Mouse (Mus musculus) cerebellum, adult 11 months (tissue): ENCODE results near the gene Retreg1.
"Not testable (repeated sequence)": the region's sequence is repeated elsewhere in the genome, so short reads cannot be mapped to it uniquely, and the experiment has no call there.

Experiments
- DNase-seq: peaks from one replicate; pipeline ENCODE4 v3.0.0; 2022

Gene Retreg1

DNA sequence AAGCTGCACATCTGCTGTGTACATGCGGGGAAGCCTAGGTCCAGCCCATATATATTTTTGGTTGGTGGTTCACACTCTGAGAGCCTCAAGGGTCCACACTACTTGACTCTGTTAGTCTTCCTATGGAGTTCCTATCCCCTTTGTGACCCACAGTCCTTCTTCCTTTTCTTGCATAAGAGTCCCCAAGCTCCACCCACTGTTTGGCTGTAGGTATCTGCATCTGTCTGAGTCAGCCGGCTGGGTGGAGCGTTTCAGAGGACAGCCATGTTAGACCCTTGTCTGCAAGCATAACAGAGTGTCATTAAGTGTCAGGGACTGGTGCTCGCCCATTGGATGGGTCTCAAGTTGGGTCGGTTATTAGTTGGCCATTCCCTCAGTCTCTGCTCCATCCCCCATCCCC lies 107.6 kb downstream of the Retreg1 start:
- DNase-seq, result no peak

DNA sequence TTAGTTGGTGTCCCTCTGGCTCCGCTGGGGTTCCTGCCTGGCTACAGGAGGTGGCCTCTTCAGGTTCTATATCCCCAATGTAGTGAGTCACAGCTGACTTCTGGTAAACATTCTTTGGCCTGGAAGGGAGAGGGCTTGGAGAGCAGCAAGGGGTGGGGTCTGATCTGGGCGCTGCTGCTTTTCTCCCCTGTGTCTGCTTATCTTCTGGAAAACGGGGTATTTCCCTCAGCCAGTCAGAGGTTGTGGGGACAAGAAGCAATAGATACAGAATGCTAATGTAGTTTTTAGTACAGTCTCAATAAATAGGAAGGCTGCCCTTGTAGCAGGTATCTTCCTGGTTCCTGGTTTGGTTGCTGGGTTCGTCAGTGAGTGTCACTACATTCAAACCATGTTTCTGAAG lies 108.1 kb downstream of the Retreg1 start:
- DNase-seq, result no peak

- no peak for DNase-seq
Observed at GRCm38 (mm10) chr15:25956001-25956400, 113.0 kb downstream of the Retreg1 start.

- no peak for DNase-seq
Observed at GRCm38 (mm10) chr15:25956422-25957117, 113.6 kb downstream of the Retreg1 start.

GRCm38 (mm10) chr15:25957651-25958050 lies 114.7 kb downstream of the Retreg1 start:
- DNase-seq, result no peak

DNA sequence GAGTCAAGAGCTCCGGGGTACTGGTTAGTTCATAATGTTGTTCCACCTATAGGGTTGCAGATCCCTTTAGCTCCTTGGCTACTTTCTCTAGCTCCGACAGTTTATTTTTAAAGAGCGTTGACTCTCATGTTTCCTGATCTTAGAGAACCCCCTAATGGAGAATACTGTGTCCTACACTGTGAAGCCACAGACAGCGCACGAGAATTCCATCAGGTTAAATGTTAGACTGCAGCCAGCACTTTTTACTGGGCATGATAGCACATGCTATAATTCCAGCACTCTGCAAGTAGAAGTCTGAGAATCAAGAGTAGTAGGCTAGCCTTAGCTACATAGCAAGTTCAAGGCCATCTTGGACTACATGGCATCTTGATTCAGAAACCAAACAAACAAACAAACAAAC lies 116.4 kb downstream of the Retreg1 start:
- no peak for DNase-seq

- DNase-seq, result no peak
Observed at GRCm38 (mm10) chr15:25960231-25960630, 117.3 kb downstream of the Retreg1 start.

DNA sequence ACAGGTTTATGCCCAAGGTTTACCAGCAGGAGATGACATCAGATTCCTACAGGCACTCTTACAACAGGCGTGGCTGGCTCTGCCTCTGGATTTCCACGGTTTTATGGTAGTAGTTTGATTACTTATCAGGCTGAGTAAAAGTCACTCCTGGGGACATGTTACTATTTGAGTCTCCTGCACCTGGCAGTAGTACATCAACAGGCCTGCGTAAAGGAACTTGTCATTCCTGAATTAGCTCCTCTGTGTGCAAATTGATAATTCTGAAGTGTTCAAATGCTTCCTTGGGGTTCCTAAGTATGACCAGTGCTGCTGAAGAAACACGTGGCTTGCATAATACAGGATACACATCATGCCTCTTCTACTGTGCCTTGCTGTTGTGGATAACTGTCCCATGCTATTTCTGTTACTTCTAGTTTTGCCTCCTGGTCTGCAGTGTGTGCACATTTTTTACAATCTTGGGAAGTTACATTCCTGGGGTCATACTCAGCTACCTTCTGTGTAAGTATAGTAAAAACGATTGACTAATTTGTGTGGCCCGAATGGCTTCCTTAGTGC lies 123.3 kb downstream of the Retreg1 start:
- no peak for DNase-seq

GRCm38 (mm10) chr15:25971596-25971995 lies 128.6 kb downstream of the Retreg1 start:
- DNase-seq, result no peak

- DNase-seq, result no peak
Observed at GRCm38 (mm10) chr15:25972758-25973157, 129.8 kb downstream of the Retreg1 start.

GRCm38 (mm10) chr15:25974352-25974751 lies 131.4 kb downstream of the Retreg1 start:
- DNase-seq, result no peak

DNA sequence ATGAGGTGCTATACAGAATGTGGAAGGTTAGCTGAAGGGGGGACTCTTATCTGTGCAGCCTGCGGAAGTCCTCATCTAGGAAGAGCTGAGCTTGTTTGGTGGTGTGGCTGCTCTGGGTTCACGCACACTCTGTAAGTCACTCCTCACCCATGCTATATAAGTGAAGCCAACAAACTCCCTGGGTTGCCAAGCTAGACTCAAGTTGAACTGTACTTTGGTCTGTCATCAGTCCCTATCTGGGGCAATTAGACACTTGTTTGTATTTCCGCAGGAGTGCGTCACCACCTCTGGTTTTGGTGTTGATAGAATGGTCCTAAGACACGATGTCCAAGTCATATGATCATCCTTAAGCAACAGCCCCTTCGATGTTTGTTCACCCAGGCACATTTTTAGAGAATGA lies 132.8 kb downstream of the Retreg1 start:
- DNase-seq, result no peak

GRCm38 (mm10) chr15:25983614-25984013 lies 140.6 kb downstream of the Retreg1 start:
- DNase-seq, result not testable (repeated sequence)

DNA sequence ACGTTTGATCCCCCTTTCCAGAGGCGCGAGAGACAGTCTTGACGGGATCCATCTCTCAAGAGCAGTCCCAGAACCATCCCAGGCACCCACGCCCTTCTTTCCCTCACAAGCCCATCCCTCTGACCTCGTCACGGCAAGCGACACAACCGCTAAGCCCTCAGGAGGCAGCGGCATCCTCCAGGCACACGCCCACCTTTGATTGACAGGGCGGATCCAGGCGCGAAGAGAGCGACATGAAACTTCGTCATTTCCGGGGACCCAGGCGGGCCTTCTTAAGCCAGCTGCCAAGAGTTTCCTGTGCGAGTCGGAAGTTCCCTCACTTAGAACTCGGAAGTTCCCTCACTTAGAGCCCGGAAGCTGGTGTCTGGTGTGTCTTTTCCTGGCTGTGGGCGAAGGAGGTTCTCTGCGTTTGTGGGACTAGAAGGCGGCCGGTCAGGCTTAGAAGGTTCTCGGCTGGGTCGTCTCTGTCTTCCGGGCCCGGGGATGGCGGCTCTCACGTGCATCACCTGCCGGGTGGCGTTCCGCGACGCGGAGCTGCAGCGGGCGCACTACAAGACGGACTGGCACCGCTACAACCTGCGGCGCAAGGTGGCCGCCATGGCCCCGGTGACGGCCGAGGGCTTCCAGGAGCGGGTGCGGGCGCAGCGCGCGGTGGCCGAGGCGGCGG lies 141.2 kb downstream of the Retreg1 start, which contains the start of gene Zfp622:
Gene Zfp622 (plus strand): TSS at position 300 of the 667 bp plus-strand sequence.
- DNase-seq, result peak; percentile 91

- DNase-seq, result no peak
Observed at GRCm38 (mm10) chr15:25984734-25985492, 141.9 kb downstream of the Retreg1 start.

- DNase-seq, result peak; percentile 31
Observed at GRCm38 (mm10) chr15:25992992-25993727, 150.2 kb downstream of the Retreg1 start.

- DNase-seq, result no peak
Observed at GRCm38 (mm10) chr15:25995521-25995920, 152.5 kb downstream of the Retreg1 start.

DNA sequence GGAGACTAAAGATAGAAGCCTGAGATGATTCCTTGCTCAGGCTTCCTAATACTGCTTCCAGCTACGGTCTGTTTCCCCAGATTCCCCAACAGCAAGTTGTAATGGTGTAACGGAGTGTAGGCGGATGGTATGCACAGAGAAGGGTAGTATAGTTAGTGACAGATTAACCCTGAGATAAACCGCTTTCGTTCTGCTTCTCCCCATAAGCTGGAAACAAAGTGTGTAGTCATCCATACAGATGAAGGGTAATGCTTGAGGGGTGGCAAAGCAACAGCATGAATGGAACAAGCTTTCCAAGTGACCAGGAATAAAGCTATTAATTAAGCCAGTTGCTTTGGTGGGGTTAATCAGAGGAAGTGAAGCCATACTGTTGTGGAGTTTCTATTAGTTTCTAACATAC lies 156.6 kb downstream of the Retreg1 start:
- not testable (repeated sequence) for DNase-seq

DNA sequence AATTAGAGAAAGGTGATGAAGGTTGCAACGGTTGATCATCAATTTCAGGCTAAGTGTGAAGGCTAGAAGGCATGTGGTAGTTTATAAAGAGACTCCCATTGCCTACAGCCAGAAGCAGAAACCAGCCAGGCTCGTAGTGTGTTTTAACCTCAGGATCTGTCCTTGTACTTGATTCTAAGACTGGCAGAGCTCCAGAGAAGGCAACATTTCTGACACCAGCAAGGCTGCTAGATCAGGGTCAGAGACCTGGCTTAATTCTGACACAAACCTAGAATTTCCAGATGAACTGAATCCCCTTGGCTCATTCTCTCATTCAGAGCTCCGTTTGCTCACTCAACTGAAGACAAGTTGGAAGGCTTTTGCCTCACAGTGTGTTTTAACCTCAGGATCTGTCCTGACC lies 165.6 kb downstream of the Retreg1 start:
- no peak for DNase-seq

- no peak for DNase-seq
Observed at GRCm38 (mm10) chr15:26012891-26013290, 169.9 kb downstream of the Retreg1 start.

- no peak for DNase-seq
Observed at GRCm38 (mm10) chr15:26015979-26016665, 173.1 kb downstream of the Retreg1 start.

- no peak for DNase-seq
Observed at GRCm38 (mm10) chr15:26021721-26022120, 178.7 kb downstream of the Retreg1 start.
